Mouse (Mus musculus) left cerebral cortex, adult 2 months (tissue): ENCODE measurements around the gene Slx4ip. TPM values are rescaled to one million over a fixed set of nuclear protein-coding genes. Genes with fewer than 3 reads are reported as not detected.
"Not testable (repeated sequence)": the region's sequence is repeated elsewhere in the genome, so short reads cannot be mapped to it uniquely, and the experiment has no call there.

Source experiments
- DNase-seq, 2 experiments: peaks; one replicate each; pipeline ENCODE4 v3.0.0; 2021 to 2022; ENCODE audit warnings: low spot score in 2 of 2, mixed read lengths in 1 of 2; ENCODE audit errors: extremely low spot score in 1 of 2
- H3K27ac ChIP-seq: fragments of 200-600 bp; 2 replicates; pipeline ENCODE4 v1.8.1; 2022
- H3K4me3 ChIP-seq: fragments of 200-600 bp; 2 replicates; pipeline ENCODE4 v1.8.1; 2022
- CTCF ChIP-seq: fragments of 200-600 bp; IDR thresholded peaks from 2 replicates; pipeline ENCODE4 v1.8.1; 2022; ENCODE audit warnings: antibody characterized with exemption, mild to moderate bottlenecking, moderate library complexity
- intact Hi-C: fragments of 180-260 bp; cut with DNase I; formaldehyde crosslinking; loops from one replicate; pipeline ENCODE4 v1.15.1; 2025
- long read RNA-seq, 2 experiments: library from polyadenylated mRNA; stranded (forward); transcript quantifications; one replicate each; pipeline ENCODE4 v2.0.0; 2021; ENCODE audit warnings: borderline mapping rate in 2 of 2
- total RNA-seq, 2 experiments: library from RNA; stranded (reverse); gene quantifications; 2 replicates each; pipeline ENCODE4 v1.2.3; 2021

The Slx4ip gene
- 1 to 10 TPM; 8.2 to 8.3 TPM for total RNA-seq
- long read RNA-seq, experiment 1, full-length matches to known transcripts, result 1 of 3 reads
- long read RNA-seq, experiment 1, partial matches to known transcripts, result 0 of 3 reads
- long read RNA-seq, experiment 1, other reads (novel, unspliced or antisense), result 2 of 3 reads
- long read RNA-seq, experiment 2, partial matches to known transcripts, result 1 of 3 reads
- long read RNA-seq, experiment 2, other reads (novel, unspliced or antisense), result 2 of 3 reads

GRCm38 (mm10) chr2:136891068-136891950, at the start of gene Slx4ip, which contains the start of the genes AL731706.1 and Mkks:
Gene Slx4ip, plus strand, starts transcription at chr2:136891218.
Gene AL731706.1, minus strand, starts transcription at chr2:136891389.
Gene Mkks, minus strand, starts transcription at chr2:136891389.
- no peak; the same call in 1 of the 2 replicates for TF ChIP-seq CTCF
- intact Hi-C loops, result loop anchor here (2.0 to 5.0 kb wide), 2 partner anchors 179 to 226 kb away; partner anchors contain the start of genes Jag1 and Snap25
- Histone ChIP-seq H3K27ac (peak within 1 kb of the TSS; percentile 98), H3K4me3 (peak within 1 kb of the TSS; percentile 80)
- peak; percentile 98 for DNase-seq

GRCm38 (mm10) chr2:136850366-136850765, 40.7 kb upstream of the Slx4ip start:
- intact Hi-C loops, result no loop called here

GRCm38 (mm10) chr2:136854543-136855388, 36.3 kb upstream of the Slx4ip start:
- no peak for DNase-seq
- H3K4me3 ChIP-seq, result no peak overlapping the region
- no peak overlapping the region for H3K27ac ChIP-seq
- no peak for TF ChIP-seq CTCF
- intact Hi-C loops, result no loop called here

More at GRCm38 (mm10) chr2:136850366-136850765, 40.7 kb upstream of the Slx4ip start:
- no peak overlapping the region for H3K27ac ChIP-seq
- DNase-seq, result no peak
- no peak overlapping the region for H3K4me3 ChIP-seq
- no peak for TF ChIP-seq CTCF

GRCm38 (mm10) chr2:136885579-136885978, 5.4 kb upstream of the Slx4ip start, which contains the start of gene AL731706.2:
Gene AL731706.2, minus strand, starts transcription at chr2:136885679.
- no peak for TF ChIP-seq CTCF
- Histone ChIP-seq H3K27ac (no peak within 1 kb of the TSS), H3K4me3 (no peak within 1 kb of the TSS)
- intact Hi-C loops, result loop anchor here (5.0 kb wide), 1 partner anchor 918 kb away; no protein-coding TSS in a partner anchor
- no peak for DNase-seq

- Histone ChIP-seq H3K27ac (peak overlapping the region; percentile 13; the same call in 1 of the 2 replicates), H3K4me3 (no peak overlapping the region)
- peak; percentile 68 for TF ChIP-seq CTCF
- intact Hi-C loops, result loop anchor here (1.0 to 5.0 kb wide), 4 partner anchors 169 to 920 kb away; no protein-coding TSS in a partner anchor
- peak; percentile 34 to 52 for DNase-seq
These were observed 4.2 kb upstream of the Slx4ip start for GRCm38 (mm10) chr2:136886846-136887245.

- DNase-seq, result not testable (repeated sequence)
- intact Hi-C loops, result loop anchor here (2.0 to 5.0 kb wide), 2 partner anchors 178 to 227 kb away; partner anchors contain the start of genes Jag1 and Snap25
- Histone ChIP-seq H3K27ac (peak overlapping the region; percentile 98), H3K4me3 (peak overlapping the region; percentile 80)
These were observed 326 bp upstream of the Slx4ip start for GRCm38 (mm10) chr2:136890716-136891067.

- intact Hi-C loops, result loop anchor here (2.0 to 5.0 kb wide), 2 partner anchors 179 to 225 kb away; partner anchors contain the start of genes Jag1 and Snap25
- Histone ChIP-seq H3K27ac (peak overlapping the region; percentile 98), H3K4me3 (peak overlapping the region; percentile 80)
- DNase-seq, result peak; percentile 94 to 96
- TF ChIP-seq CTCF, result no peak
These were observed 943 bp downstream of the Slx4ip start for GRCm38 (mm10) chr2:136891951-136892371.

- intact Hi-C loops, result loop anchor here (5.0 kb wide), 1 partner anchor 223 kb away; the partner anchor contains the start of gene Jag1
- TF ChIP-seq CTCF, result no peak
- DNase-seq, result no peak
- Histone ChIP-seq H3K4me3 (no peak overlapping the region), H3K27ac (no peak overlapping the region)
These were observed 3.5 kb downstream of the Slx4ip start for GRCm38 (mm10) chr2:136894494-136894893.

GRCm38 (mm10) chr2:136896131-136896530, 5.1 kb downstream of the Slx4ip start:
- intact Hi-C loops, result no loop called here
- DNase-seq, result no peak
- Histone ChIP-seq H3K4me3 (no peak overlapping the region), H3K27ac (no peak overlapping the region)
- TF ChIP-seq CTCF, result no peak

GRCm38 (mm10) chr2:136908596-136908995, 17.6 kb downstream of the Slx4ip start:
- H3K4me3 ChIP-seq, result no peak overlapping the region
- intact Hi-C loops, result no loop called here
- no peak overlapping the region for H3K27ac ChIP-seq
- no peak for TF ChIP-seq CTCF
- DNase-seq, result no peak

GRCm38 (mm10) chr2:136909298-136909697, 18.3 kb downstream of the Slx4ip start:
- DNase-seq, result no peak
- Histone ChIP-seq H3K4me3 (no peak overlapping the region), H3K27ac (no peak overlapping the region)
- no peak for TF ChIP-seq CTCF
- intact Hi-C loops, result no loop called here
